Mouse (Mus musculus): ENCODE data around the gene Spty2d1.
"Not testable (repeated sequence)": the region's sequence is repeated elsewhere in the genome, so short reads cannot be mapped to it uniquely, and the experiment has no call there.

The Spty2d1 gene

DNA sequence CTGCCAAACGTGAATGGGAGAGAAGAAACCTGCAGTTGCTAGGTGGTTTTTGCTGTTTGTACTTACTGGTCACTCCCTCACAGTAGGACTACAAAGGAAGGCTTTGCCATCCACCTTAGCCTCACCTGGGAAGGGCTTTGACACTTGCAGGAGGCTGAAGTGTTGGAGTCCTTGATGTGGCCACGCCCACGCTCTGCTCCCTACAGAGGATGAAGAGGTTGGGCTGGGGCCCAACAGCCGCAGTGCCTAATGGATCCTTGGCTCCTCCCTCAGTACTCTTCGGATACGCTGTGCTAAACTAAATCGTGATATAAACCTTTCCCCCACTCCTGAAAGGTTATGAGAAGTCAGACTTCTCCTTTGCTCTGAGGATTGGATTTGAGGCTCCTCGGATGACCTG is 12.7 kb upstream of the Spty2d1 start:
- DNase-seq (ENCODE audit: low spot score): peak; percentile 14

DNA sequence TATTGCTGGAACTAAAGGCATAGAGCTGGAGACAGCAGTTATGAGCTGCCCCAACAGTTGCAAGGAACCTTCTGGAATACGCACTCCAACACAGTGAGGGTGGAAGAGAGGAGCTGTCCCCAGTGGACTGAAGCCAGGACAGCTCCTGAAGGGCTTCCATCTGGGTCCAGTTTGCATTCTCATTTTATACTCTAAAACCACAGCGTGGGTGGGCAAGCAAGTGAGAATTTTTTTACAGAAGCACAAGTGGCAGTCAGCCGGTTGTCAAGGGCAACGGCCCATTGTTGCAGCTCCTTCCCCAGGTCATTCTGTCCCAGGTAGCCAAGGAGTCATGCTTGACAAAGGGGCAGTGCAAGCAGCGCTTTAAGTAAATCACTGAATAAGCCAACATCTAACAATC is 11.4 kb upstream of the Spty2d1 start:
- no peak for DNase-seq (ENCODE audit: low spot score)

DNA sequence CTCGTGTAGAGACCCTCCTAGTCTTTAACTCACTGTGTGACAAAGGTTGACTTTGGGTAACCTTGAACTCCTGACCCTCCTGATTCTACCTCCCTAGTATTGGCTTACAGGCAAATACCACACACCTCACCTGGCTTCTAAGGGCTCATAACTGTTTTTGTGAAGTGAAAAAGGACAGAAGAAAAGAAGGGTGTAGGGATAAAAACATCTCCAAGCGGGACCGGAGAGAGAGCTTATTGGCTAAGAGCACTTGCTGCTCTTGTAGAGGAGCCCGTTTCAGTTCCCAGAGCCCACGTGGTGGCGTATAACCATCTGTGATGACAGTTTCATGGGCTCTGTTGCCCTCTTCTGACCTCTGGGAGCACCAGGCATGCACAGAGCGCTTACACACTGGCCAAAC is 8.9 kb upstream of the Spty2d1 start:
- no peak for DNase-seq (ENCODE audit: low spot score)

DNA sequence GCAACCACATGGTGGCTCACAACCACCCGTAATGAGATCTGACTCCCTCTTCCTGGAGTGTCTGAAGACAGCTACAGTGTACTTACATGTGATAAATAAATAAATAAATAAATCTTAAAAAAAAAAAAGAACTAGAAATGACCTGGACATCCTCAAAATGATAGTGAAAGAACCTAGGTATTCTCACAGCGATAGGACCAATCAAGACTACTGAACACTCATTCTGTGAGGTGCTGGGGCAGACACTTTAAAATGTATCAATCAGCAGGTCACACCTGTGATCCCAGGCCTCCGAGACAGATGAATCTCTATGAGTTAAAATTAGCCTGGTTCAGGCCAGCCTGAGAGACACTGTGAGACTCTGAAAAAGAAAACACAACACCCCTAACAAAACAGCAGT is 8.4 kb upstream of the Spty2d1 start:
- DNase-seq (ENCODE audit: low spot score): no peak

DNA sequence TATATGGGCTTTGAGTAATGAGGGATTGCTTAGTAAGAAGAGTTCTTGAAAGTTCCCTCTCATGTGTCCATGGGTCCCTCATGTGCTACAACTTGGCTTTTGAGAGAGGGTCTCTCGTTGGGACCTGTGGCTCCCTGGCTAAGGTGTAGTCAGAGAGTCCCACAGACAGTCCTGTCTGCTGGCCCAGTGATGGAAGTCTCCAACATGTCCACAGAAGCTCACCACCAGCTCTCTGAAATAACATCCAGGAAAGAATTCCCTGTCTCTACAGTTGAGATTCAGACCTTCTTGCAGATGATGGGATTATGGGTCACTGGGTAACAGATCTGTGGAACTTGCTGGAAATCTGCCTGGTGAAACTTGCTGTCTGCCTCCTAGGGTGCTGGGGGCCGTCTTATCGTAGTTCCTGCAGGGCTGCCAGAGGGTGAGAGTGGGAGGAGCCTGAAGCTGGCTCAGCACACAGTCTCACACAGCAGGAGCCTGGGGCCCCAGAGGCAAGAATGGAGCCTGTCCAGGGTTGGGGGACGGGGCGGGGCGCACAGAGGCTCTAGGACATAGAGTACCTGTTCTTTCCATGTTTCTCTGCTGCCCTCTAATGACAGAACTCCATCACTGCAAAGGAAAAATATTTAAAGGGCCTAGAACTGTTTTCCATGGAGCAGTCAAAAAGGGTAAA is 7.3 kb upstream of the Spty2d1 start:
- peak; percentile 82 for DNase-seq (ENCODE audit: low spot score)

DNA sequence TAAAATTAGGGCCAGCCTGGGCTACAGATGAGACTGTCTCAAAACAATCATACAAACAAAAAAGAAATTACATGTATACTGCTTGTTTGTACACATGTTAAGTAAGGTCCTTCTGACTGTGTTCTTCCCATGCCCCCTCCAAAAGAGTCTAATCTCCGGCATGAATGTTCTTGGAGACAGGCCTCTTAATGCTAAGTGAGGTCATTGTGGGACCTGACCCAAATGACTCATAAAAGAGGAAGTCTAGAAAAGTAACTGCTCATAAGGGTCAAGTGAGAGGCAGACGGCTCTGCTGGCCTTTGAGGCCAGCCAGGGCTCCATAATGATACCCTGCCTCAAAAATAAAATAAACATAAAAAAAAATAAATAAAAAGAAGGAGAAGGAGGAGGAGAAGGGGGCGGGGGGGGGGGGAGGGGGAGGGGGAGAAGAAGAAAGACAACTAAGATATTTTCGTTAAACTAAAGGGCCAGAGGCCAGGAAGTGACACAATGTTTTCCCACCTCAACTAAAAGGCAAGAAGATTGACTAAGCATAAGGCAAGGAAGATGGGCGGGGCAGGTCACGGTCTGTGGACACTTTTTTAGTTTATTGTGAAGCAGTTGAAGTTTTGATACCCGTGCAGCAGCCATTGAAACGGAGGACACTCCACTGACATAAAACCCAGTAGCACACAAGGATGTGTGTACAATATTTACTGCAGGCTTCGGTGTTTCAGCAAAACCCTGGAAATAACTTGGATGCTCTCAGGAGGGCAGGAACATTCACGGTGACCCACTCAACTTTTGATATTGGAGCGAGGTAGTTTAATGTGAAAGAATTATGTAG is 6.6 kb upstream of the Spty2d1 start:
- peak; percentile 15 for DNase-seq (ENCODE audit: low spot score)

DNA sequence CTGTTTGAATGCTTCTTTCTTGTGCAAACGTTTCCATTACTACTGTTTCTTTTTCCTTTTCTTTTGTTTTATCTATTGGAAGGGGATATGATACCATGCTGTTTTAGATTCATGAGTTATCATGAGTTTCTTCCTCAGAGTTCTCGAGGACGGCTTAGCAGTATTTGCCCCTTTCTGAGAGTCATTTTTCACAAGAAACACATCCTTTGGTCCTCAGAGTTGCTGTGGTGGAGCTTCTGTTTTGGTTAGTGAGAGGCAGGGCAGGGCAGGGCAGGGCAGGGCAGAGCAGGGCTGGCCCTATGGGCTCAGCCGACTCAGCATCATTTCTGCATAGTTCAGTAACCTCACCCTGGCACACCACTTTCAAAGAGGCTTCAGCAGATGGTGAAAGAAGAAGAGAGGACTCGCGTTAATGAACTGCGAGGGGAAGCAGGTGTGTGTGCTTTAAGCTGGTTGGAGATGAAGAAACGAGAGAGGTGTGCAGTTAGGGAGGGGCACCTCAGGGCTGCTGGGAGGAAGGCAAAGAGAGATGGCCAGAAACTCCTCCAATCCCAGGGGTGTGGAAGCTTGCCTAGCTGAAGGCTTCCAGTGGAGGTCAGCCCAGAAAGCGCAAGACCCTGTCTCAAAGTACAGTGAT is 5.0 kb upstream of the Spty2d1 start:
- DNase-seq (ENCODE audit: low spot score): no peak

DNA sequence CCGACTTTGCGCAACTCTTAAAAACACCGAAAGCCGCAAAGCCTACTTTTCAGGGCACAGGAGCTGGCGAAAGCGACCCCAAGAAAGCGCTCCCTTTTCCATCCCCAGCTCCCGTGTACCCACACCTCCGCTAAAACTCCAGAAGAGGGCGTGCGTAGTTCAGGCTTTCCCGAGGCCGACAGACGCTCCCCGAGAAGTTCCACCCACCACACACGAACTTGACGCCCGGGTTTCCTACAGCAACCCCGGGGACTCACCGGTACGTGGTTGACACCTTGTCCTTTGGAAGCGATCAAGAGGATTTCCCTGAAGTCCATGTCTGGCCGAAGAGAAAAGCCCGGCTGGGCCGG is 418 bp downstream of the Spty2d1 start:
- peak; percentile 81 for DNase-seq (ENCODE audit: low spot score)

DNA sequence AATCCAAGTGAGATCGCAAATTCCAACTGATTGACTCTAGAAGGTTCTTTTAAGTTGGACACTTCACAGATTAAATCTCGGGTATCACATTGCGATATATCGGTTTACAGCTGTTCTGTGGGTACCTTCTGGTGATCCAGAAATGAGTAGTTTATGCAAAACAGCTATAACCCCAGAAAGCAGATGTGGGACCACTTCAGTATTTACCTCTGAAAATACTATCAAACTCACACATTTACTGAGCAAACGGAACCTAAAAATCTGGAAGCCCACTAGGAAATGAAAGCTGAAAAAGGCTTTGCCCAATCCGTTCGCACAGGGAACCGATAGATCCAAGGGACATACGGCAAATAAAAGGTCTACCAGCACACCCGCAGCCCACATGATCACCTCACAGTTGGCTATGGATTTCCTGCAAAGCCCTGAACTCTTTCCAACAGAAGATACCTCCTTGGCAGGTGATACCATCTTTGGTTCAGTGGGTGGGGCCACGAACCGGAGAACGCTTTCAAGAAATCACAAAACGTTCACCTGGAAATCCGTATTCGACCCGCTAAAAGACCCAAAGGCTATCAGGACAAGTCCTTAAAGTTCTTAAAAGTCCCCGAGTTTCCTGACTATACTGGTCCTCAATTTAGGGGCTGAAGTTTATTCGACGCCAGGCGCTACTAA is 966 bp downstream of the Spty2d1 start:
- DNase-seq (ENCODE audit: low spot score): no peak

DNA sequence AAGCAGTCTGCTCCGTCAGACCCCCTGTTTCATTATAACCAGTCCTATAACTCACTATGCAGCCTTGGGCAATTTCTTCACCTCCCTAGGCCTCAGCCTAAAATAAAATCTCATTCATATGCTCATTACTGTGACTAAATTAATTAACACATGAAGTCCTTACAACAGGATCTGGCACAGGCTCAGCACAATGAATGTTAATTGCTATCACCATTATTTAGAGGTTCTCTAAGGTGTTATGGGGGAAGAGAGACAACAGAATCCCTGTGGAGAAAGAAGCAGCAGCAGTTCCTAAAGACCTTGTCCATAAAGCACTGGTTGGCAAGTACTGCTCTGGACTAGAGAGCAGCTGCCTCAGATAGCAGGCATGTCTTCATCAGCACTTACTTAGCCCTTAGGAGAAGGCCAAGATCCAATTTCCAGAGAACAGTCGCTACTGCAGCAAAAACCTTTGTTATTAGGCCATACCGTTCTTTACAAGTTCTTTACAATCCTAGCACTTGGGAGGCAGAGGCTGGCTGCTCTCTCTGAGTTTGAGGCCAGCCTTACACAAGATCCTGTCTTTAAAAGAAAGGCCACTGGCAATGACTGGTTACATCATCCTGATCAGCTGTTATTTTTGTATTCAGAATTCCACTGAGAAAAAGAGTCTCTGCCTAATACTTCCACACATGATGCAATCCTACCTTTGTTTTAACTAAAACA is 4.6 kb downstream of the Spty2d1 start:
- DNase-seq (ENCODE audit: low spot score): no peak

DNA sequence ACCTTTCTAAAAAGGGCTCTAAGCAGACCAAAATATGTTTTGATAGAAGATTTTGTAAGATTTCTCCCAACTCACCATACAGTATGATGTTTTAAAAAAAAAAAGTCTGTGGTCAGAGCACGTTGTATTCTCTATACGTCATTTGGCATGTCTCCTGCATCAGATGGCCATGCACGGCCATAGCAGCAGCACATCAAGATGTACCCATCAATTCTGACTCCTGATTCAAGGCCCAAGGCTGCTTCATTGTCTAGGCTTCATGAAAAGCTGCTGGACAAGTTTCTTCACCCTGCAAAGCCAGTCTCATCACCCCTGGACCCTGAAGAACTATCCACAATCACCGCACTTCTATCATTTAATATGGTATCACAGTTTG is 6.3 kb downstream of the Spty2d1 start:
- DNase-seq (ENCODE audit: low spot score): no peak

DNA sequence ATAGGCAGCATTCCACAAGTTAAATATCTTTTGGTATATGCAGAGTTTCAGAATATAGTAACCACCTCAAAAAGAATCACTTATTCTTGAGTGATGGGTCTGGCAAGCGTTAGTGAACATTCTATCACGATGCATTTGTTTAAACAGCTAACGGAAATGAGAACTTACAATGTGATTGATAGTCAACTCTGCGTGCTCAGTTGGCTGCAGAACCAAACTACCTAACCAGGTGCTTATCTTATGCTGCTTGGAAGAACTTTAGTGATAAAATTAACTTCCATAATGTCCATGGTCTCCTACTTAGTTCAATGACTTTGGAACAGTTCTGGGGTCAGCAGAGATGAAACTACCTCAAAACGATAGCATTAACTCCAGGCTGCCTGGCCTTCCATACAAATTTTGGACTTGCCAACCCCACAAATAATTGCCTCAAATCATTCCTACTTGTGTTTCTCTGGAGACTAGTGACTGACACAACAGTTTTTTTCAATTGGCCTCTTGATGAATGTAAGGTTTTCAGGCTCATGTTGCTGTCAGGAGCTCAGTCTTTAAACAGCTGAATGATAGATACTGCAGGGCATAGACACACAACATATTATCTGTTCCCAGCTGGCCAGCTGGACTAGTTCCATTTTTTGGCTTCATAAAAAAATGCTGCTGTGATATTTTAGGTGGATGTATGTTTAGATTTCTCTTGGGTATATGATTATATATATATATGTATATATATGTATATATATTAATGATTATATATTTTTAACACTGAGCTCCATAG is 6.9 kb downstream of the Spty2d1 start:
- DNase-seq (ENCODE audit: low spot score): no peak

DNA sequence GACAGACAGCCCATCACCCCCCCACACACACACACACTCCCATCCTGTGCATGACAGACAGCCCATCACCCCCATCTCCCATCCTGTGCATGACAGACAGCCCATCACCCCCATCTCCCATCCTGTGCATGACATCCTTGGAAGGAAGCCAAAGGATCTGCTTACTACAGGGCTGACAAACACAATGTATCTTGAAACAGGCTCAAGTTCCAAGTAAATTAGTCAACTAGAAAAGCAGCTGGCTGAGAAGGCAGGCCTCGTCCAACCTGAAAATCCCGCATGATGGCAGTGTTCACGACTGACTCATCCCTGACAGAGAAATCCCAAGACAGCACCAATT is 7.6 kb downstream of the Spty2d1 start:
- no peak for DNase-seq (ENCODE audit: low spot score)

DNA sequence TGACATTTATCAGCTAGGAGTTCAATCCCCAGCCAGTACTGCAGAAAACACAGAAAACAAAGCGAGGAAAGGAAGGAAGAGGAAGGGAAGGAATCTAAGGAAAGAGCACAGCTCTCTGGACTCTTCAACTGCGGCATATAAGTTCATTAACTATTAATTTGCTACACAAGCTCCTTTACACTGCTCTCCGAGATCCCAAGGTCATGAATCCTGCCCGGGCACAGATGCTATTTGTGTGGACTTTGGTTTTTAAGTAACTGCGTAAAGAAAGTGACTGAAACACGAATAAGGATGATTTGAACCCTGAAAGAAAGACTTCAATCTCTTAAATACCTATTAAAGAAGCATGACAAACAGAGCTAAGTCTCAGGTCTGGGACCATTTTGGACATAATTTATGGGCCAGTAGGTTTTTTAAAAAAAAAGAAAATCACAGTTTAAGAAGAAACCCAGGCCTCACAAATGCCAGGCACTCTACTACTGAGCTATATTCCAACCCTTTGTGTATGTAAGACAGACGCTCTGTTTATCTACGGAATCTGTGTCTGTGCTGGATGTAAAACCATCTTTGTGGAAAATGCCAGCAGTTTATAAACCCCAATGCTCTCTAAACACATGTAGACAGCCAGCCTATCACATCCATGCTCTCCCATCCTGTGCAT is 8.1 kb downstream of the Spty2d1 start:
- DNase-seq (ENCODE audit: low spot score): no peak

DNA sequence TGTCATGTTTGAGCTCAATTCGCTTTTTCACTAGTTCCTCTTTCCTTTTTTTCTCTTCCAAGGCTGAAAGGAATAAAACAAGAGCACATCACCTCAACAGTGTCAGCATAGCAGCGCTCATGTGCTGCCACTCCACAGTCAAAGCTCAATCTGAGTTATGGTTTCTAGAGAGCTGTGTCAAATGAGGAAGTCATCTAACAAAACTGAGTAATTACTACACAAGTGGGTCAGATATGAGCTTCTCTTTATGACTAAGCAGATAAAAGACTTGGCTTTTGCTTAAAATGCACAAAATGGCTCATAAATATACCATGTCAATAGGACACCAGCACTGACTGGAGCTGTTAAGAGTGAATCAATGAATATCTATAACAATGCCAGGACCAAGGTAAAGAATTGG is 9.3 kb downstream of the Spty2d1 start:
- no peak for DNase-seq (ENCODE audit: low spot score)

DNA sequence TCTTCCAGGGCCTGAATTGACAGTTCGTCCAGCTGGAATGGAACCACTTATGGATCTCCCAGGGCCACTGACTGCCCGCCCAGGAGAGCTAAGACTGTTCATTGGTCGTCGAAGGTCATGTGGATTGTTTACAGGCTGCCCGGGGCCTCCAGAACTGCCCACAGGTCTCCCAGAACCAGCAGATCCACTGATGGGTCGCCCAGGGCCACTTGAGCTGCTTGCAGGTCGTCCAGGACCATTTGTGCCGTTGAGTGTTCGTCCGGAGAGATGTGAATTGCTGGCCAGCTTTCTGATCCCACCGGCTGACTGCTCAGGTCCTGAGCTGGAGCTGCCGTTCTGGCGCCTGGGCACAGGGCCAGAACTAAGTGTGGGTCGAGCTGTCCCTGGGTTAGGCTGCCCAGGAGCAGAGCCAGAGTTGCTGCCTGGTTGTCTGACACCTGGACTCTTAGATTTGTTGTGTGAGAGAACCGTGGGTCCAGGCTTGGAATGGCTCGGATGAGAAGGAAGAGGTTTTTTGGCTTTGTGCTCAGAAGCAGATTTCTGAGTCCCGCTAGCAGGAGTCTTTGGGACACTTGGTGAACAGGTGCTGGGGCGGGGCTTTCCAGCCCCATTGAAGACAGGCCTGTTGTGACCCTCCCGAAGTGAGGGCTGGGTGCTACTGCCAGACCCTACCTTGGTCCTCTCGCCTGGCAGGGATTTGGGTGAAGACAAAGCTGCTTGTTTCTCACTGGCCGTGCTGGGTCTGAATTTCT is 10.4 kb downstream of the Spty2d1 start:
- no peak for DNase-seq (ENCODE audit: low spot score)

DNA sequence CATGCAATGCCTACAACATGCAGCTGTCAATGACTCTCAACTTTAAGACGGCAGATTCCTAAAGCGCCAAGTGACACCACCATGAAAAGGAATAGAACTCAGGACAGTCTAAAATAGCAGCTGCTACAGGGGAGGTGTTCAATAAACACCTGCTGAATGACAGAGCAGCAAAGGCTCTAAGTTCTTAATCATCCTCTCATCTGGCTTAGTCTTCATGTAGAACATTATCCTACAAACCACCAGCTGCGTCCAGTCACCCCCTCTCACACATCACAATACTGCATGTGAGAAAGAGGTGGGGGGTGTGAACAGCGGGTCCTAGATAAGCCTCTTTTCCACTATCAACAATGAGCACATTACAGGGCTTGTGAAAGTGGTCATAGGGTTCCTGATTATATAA is 11.2 kb downstream of the Spty2d1 start:
- no peak for DNase-seq (ENCODE audit: low spot score)

DNA sequence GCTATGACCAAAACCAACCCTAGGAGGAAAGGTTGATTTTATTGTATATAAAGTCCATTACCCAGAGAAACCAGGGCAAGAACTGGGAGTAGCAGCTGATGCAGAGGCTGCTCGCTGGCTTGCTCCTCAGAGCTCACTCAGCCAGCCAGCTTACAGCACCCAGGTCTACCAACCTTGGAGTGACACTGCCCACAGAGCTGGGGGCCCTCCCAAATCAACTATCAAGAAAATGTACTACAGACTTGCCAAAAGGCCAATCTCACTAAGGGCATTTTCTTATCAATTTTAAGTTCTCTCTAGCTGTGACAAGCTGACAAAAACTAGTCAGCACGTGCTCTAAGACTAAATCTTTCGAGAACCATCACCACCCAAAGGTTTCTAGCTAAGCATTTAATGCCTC is 12.7 kb downstream of the Spty2d1 start:
- DNase-seq (ENCODE audit: low spot score): no peak

DNA sequence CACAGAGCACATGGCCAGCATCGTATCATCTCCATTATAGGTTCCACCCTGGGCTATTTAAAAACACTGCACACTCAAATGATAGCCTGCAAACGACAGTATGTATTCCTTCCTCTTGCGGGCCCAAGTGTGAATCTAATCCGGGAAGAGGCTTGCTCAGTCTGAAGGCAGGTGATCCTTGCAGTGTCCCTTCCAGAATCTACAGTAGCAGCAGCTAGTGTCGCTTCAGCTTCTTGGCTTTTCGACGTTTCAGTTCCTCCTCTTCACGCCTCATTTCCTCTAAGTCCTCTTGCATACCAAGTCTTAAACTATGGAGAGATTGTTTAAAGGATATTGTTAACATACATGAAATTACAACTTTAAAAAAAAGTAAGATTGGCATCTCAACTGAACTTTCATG is 15.1 kb downstream of the Spty2d1 start:
- no peak for DNase-seq (ENCODE audit: low spot score)

DNA sequence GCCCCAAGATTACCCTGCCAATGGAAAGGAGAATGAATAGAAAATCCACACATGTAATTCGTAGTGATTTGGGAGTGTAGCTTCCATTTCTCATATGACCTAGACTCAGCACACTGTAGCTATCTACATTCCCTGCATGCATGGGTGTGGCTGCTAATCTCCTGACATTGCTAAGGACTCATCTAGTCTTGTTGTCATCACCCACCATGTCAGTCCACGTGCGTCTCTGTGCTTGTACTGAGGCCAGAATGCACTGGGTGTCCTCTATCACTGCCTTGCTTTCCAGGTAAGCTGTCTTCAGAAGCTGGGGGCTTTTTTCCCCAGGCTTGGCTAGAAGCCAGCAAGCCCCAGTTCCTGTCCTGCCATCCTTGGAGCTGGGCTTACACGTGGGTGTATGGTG is 18.8 kb downstream of the Spty2d1 start:
- not testable (repeated sequence) for DNase-seq (ENCODE audit: low spot score)
